Mouse (Mus musculus): Measurements from ENCODE around the gene Parn. TPM values are rescaled to one million over a fixed set of nuclear protein-coding genes. Genes with fewer than 3 reads are reported as not detected.
"Not testable (repeated sequence)": the region's sequence is repeated elsewhere in the genome, so short reads cannot be mapped to it uniquely, and the experiment has no call there.

Parn gene
- polyA plus RNA-seq, 1 experiment from 2014 or later: 40.8 TPM

DNA sequence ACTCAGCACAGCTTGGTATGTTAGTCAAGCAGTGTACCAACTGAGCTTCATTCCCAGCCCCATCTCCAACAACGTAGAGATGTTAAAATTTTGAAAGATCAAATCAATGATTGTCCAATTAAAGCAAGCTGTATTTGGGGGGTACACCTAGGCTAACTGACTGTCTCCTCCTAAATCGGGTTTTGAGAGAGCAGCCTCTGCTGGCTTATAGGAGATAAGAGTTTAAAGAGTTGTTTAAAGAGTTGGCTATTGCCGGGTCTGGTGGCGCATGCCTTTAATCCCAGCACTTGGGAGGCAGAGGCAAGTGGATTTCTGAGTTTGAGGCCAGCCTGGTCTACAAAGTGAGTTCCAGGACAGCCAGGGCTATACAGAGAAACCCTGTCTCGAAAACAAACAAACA is 2.9 kb upstream of the Parn start:
- H3K27me3 ChIP-seq; H3K9ac ChIP-seq; H3K9me3 ChIP-seq; H3K36me3 ChIP-seq; H3K27ac ChIP-seq; ATAC-seq (ENCODE audit: low FRiP score, low read depth): not testable (repeated sequence)
- H3K4me2 ChIP-seq (replicated peaks): peak overlapping the region; percentile 80
- peak overlapping the region; percentile 96; the same call in 1 of the 2 replicates for H3K4me3 ChIP-seq
- 76% methylated on average over 5 of the region's 5 CpGs for WGBS
- H3K4me1 ChIP-seq: peaks cover 17% of the 10 kb centered on the region

DNA sequence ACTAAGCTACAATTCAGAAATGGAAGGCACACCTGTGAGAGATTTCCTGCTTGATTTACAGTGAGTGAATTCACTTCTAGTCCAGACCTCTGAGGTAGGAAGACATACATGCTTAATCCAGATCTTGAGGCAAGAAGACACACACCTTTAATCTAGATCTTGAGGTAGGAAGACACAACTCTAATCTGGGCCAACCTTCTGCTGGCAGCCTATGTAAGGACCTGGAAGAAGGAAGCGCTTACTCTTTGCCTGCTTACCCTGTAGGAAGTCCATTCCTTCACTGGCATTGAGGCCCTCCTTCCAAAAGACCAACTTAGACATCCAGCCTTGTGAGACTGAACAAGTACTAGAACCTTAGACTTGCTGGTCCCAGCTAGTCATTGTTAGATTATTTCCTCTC is 1.3 kb upstream of the Parn start:
- 88% methylated on average over 1 of the region's 1 CpGs for WGBS
- Histone ChIP-seq H3K27ac (no peak overlapping the region), H3K27me3 (no peaks in the 10 kb centered on the region), H3K9ac (no peak overlapping the region), H3K36me3 (peaks cover 11% of the 10 kb centered on the region), H3K9me3 (no peaks in the 10 kb centered on the region), H3K4me2 (replicated peaks) (no peak overlapping the region), H3K4me3 (no peak overlapping the region), H3K4me1 (peaks cover 17% of the 10 kb centered on the region)
- no peak for ATAC-seq (ENCODE audit: low FRiP score, low read depth)

DNA sequence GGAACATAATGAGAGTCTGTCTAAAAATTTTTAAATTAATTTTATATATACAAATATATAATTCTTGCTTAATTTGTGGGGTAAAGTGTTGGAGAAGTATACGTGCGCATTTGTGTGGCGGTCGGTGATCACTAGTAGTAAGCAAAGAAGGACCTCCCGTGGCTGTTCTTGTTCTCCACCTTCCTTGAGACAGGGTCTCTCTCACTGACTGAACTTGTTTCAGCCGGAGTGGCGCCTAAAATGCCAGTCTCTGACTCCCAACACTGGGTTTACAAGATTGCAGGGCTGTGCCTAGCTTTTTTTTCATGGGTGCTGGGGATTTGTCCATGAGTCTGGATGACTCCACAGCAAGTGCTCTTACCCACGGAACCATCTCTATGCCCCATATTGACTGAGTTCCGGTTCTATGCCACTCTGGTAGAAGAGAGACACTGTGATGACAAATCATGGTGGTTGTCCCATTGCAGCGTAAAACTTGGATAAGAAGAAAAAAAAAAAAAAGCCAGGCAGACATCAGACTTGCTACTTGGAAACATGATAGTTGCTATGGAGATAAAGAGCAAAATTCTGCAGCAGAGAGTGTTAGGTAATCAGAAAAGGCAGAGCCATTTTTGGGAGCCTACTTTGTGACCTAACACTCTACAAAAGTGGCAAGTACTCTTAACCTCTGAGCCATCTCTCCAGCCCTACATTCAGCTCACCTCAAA is 585 bp upstream of the Parn start:
- Histone ChIP-seq H3K9me3 (no peaks in the 10 kb centered on the region), H3K4me2 (replicated peaks) (peak overlapping the region; percentile 80), H3K27ac (peak overlapping the region; percentile 79; the same call in 1 of the 2 replicates), H3K36me3 (peaks cover 14% of the 10 kb centered on the region), H3K4me1 (peaks cover 17% of the 10 kb centered on the region), H3K9ac (no peak overlapping the region), H3K27me3 (no peaks in the 10 kb centered on the region), H3K4me3 (peak overlapping the region; percentile 79)
- ATAC-seq (ENCODE audit: low FRiP score, low read depth): no peak
- 84% methylated on average over 10 of the region's 10 CpGs for WGBS

DNA sequence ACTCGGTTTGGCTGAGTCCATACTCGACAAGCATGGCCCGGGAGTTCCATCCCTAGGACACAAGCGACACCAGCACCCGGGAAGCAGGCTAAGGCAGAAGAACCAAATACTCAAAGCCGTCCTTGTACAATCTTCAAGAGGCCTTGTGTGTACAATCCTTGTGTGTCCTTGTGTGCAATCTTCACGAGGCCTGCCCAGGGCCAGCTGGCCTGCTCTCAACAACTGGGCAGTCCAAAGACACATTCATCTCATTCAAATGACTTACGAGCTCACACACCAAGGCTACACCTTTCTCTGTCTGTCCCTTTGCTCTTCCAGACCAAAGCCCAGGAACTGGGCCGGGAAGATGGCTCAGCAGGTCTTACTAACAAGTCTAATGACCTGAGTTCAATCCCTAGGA is 7.2 kb downstream of the Parn start:
- no peak overlapping the region for H3K9ac ChIP-seq
- H3K27me3 ChIP-seq: no peaks in the 10 kb centered on the region
- H3K36me3 ChIP-seq: peaks cover 71% of the 10 kb centered on the region
- H3K4me1 ChIP-seq: no peaks in the 10 kb centered on the region
- H3K4me3 ChIP-seq: no peak overlapping the region
- no peaks in the 10 kb centered on the region for H3K9me3 ChIP-seq
- H3K27ac ChIP-seq: no peak overlapping the region
- WGBS: 94% methylated on average over 9 of the region's 9 CpGs
- ATAC-seq (ENCODE audit: low FRiP score, low read depth): no peak
- H3K4me2 ChIP-seq (replicated peaks): no peak overlapping the region

DNA sequence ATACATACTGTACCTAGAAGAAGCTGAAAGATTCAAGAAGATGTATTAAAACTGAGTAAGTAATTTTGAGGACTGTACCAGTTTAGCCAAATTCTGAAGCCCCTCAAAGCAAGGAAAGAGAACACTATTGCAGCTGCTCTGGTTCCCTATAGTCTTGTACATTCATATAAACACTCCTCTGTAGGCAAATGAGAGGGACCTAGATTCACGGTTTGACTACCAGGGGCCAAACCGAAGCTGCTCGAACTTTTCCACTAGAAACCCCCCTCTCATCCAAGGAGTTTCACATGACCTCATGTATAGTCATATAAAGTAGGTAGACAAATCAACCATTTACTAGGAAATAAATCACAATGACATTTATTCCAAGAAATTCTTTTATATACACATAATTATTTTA is 9.1 kb downstream of the Parn start:
- no peak for ATAC-seq (ENCODE audit: low FRiP score, low read depth)
- H3K4me2 ChIP-seq (replicated peaks): no peak overlapping the region
- H3K9me3 ChIP-seq: no peaks in the 10 kb centered on the region
- no peaks in the 10 kb centered on the region for H3K27me3 ChIP-seq
- H3K9ac ChIP-seq: no peak overlapping the region
- H3K36me3 ChIP-seq: peaks cover 75% of the 10 kb centered on the region
- no peak overlapping the region for H3K27ac ChIP-seq
- no peaks in the 10 kb centered on the region for H3K4me1 ChIP-seq
- H3K4me3 ChIP-seq: no peak overlapping the region
- 91% methylated on average over 3 of the region's 3 CpGs for WGBS

DNA sequence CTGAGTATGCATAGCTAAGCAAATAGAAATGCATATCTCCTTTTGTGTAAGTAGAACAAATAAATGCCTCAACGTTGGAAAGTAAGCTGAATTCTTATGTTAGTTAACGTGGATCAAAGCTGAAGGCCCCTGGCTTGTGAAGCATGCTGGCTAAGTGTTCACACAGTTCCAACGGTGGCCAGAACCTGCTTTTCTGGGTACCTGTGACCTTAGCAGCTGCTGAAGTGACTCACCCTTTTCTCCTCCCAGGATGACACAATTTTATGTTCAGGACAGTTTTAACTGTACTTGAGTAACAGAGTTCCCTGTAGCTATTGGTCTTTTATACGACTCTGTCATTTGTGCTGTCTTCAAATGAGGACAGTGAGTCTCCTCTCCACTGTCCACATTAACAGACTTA is 22.0 kb downstream of the Parn start:
- no peak for ATAC-seq (ENCODE audit: low FRiP score, low read depth)
- Histone ChIP-seq H3K36me3 (peaks cover 47% of the 10 kb centered on the region), H3K9me3 (no peaks in the 10 kb centered on the region), H3K4me1 (no peaks in the 10 kb centered on the region), H3K27me3 (no peaks in the 10 kb centered on the region), H3K9ac (no peak overlapping the region), H3K4me3 (no peak overlapping the region), H3K27ac (no peak overlapping the region), H3K4me2 (replicated peaks) (no peak overlapping the region)
- 89% methylated on average over 4 of the region's 4 CpGs for WGBS

DNA sequence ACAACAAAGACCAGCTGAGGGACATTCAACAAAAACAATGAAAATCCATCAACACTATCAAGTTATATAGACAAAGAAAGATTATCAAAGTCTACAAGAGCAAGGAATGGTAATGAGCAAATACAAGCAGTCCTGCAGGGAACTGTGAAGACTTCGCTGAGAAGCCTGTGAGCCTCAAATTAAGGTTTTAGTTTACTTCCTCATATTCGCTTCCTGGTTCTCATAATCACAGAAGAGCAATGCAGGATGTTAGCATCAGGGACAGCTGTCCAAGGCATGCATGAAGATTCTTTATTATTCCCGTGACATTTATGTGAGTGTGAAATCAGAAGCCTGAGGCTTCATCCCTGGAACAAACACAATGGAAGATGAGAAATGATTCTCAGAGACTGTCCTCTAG is 23.5 kb downstream of the Parn start:
- no peak overlapping the region for H3K27ac ChIP-seq

DNA sequence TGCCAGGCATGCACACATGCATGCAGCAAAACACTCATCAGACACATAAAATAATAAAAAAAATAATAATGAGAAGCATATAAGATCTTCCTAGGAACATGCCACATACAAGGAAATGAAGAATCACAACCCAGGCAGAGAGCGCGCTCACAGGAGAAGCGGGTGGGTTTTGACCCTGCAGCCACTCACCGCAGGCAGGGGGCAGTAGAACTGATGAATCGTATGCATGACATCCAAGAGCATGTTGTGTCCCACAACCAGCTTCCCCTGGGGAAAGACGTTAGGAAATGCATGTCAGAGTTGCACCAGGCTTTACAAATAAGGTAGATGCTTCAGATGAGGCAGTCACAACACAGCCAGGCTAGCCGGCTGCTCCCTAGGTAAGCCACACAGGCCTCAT is 27.9 kb downstream of the Parn start:
- Histone ChIP-seq H3K27ac (no peak overlapping the region), H3K9me3 (no peaks in the 10 kb centered on the region), H3K36me3 (peaks cover 35% of the 10 kb centered on the region), H3K4me3 (no peak overlapping the region), H3K4me2 (replicated peaks) (no peak overlapping the region), H3K9ac (no peak overlapping the region), H3K4me1 (no peaks in the 10 kb centered on the region), H3K27me3 (no peaks in the 10 kb centered on the region)
- WGBS: 84% methylated on average over 7 of the region's 7 CpGs
- ATAC-seq (ENCODE audit: low FRiP score, low read depth): no peak

More for the DNA sequence above, 23.5 kb downstream of the Parn start:
- no peak for ATAC-seq (ENCODE audit: low FRiP score, low read depth)
- Histone ChIP-seq H3K27me3 (no peaks in the 10 kb centered on the region), H3K4me3 (no peak overlapping the region), H3K4me2 (replicated peaks) (no peak overlapping the region), H3K9ac (no peak overlapping the region), H3K4me1 (no peaks in the 10 kb centered on the region), H3K36me3 (peaks cover 39% of the 10 kb centered on the region), H3K9me3 (no peaks in the 10 kb centered on the region)
- WGBS: 88% methylated on average over 3 of the region's 3 CpGs

DNA sequence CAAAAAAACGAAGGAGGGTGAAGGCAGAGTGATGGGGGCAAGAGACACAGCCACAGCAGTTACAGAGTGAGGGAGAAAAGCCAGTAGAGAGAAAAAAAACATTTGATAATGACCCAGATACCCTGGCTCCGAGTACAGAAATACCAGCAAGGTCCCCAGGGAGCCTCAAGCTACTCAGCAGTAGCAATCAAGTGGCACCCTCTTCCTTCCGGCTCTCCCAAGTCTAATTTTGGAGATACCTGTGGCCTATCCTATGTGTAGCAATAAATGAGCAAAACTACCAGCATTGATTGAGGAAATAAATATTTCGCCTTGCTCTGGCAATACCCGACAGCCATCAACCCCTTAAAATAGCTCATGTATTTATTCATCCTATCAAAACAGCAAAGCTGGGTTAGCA is 28.5 kb downstream of the Parn start:
- 89% methylated on average over 5 of the region's 5 CpGs for WGBS
- ATAC-seq (ENCODE audit: low FRiP score, low read depth): no peak
- H3K9me3 ChIP-seq: no peaks in the 10 kb centered on the region
- no peak overlapping the region for H3K9ac ChIP-seq
- H3K27ac ChIP-seq: no peak overlapping the region
- no peaks in the 10 kb centered on the region for H3K4me1 ChIP-seq
- H3K4me2 ChIP-seq (replicated peaks): no peak overlapping the region
- H3K27me3 ChIP-seq: no peaks in the 10 kb centered on the region
- H3K4me3 ChIP-seq: no peak overlapping the region
- peaks cover 38% of the 10 kb centered on the region for H3K36me3 ChIP-seq

DNA sequence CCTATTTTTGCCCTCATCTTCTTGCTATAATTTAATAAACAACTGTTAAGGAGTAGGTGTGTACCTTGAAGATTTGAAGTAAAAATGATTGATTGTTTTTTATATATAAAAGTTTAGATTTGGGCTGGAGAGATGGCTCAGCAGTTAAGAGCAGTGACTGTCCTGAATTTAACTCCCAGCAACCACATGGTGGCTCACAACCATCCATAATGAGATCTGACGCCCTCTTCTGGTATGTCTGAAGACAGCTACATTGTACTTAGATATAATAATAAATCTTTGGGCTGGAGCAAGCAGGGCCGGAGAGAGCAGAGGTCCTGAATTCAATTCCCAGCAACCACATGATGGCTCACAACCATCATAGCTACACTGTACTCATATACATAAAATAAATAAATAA is 29.8 kb downstream of the Parn start:
- WGBS: 59% methylated on average over 2 of the region's 2 CpGs
- H3K27ac ChIP-seq; H3K9me3 ChIP-seq; H3K4me1 ChIP-seq; H3K27me3 ChIP-seq; H3K9ac ChIP-seq; H3K4me2 ChIP-seq (replicated peaks); ATAC-seq (ENCODE audit: low FRiP score, low read depth); H3K4me3 ChIP-seq: not testable (repeated sequence)
- peaks cover 42% of the 10 kb centered on the region for H3K36me3 ChIP-seq

DNA sequence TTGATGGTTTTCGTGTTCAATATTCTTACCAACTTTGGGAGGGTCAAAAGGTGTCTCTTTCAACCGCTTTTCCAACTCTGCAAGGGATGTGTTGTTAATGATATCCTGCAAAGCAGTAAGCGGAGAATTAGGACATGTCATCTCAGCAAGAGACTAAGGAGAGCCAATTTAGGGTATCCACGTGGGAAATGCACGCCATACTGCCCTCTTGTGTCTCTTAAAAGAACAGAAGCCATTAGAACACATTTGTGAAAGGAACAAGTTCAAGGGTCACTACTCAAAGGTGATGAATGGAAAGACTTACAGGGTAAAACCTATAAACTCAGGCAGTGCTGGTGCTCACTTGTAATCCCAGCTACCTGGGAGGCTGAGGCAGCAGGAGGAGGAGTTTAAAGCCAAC is 39.6 kb downstream of the Parn start:
- Histone ChIP-seq H3K4me2 (replicated peaks) (no peak overlapping the region), H3K4me1 (no peaks in the 10 kb centered on the region), H3K27ac (no peak overlapping the region), H3K4me3 (no peak overlapping the region), H3K27me3 (no peaks in the 10 kb centered on the region), H3K9ac (no peak overlapping the region), H3K36me3 (peaks cover 84% of the 10 kb centered on the region), H3K9me3 (no peaks in the 10 kb centered on the region; the same call in 1 of the 2 replicates)
- no peak for ATAC-seq (ENCODE audit: low FRiP score, low read depth)
- WGBS: 50% methylated on average over 5 of the region's 5 CpGs

DNA sequence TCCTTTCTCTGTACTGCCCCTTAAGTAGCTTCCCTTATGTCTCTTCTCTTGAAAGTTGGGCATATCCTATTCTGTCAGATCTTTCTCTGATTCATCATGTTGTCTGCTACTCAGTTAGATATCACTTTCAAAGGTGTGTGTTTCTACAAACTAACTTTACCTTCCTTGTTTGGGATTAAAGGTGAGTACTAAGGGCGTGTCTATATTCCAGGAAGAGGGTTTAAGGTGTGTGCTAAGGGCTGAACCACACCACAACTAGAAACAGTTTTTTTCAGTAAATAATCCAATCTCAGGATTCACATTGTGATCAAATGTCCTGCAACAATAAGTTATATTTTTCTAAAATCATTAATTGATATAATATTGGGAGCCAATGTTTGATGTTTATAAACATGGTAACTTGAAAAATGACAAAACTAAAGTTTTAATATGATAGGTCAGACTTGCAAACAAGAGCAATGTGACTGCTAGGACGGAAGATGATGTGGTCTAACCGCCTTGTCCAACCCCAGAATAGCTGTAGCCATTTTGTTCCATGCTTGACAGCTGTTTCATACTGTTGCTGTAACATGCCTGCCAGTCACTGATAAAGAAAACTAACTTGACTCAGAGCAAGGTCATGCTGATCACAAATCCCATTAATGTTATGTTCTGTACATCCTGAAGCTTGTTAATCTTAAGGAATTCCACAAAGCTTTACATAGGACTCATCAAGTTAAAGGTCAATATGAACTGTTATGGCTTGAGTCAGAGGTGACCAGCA is 46.0 kb downstream of the Parn start:
- peaks cover 49% of the 10 kb centered on the region for H3K36me3 ChIP-seq
- no peaks in the 10 kb centered on the region for H3K9me3 ChIP-seq
- no peak overlapping the region for H3K9ac ChIP-seq
- H3K4me3 ChIP-seq: no peak overlapping the region
- H3K4me2 ChIP-seq (replicated peaks): no peak overlapping the region
- no peak for ATAC-seq (ENCODE audit: low FRiP score, low read depth)
- no peaks in the 10 kb centered on the region for H3K27me3 ChIP-seq
- WGBS: 89% methylated on average over 3 of the region's 3 CpGs
- H3K4me1 ChIP-seq: no peaks in the 10 kb centered on the region
- H3K27ac ChIP-seq: no peak overlapping the region

Data from limb, embryonic 13.5 days (tissue).